Mouse (Mus musculus) hindbrain, postnatal 0 days (tissue): ENCODE results near the gene Wls. TPM values are rescaled to one million over a fixed set of nuclear protein-coding genes. Genes with fewer than 3 reads are reported as not detected.

Source experiments
- ATAC-seq: fragments of 200-750 bp; cut with Nextera tagmentation; 2 replicates; pipeline ENCODE4 v1.8.0; 2017; ENCODE audit warnings: mild to moderate bottlenecking, moderate TSS enrichment, moderate library complexity
- DNase-seq: peaks from one replicate; pipeline ENCODE4 v3.0.0-alpha.2; 2015; ENCODE audit warnings: low spot score
- H3K27ac ChIP-seq: fragments of 300-500 bp; sonication (generic); 2 replicates; pipeline ENCODE4 v1.5.1; 2014; ENCODE audit warnings: mild to moderate bottlenecking
- H3K27me3 ChIP-seq: fragments of 300-500 bp; sonication (generic); 2 replicates; pipeline ENCODE4 v1.6.1; 2014; ENCODE audit warnings: low read length, mixed read lengths; ENCODE audit not compliant: insufficient read depth
- H3K36me3 ChIP-seq: fragments of 300-500 bp; sonication (generic); 2 replicates; pipeline ENCODE4 v1.6.1; 2014; ENCODE audit warnings: low read length, mixed read lengths; ENCODE audit not compliant: insufficient read depth
- H3K4me1 ChIP-seq: fragments of 300-500 bp; sonication (generic); 2 replicates; pipeline ENCODE4 v1.6.1; 2014; ENCODE audit warnings: antibody characterized with exemption, low read length, mixed read lengths; ENCODE audit not compliant: insufficient read depth
- H3K4me2 ChIP-seq: fragments of 300-500 bp; sonication (generic); 2 replicates; pipeline ENCODE4 v1.6.1; 2014; ENCODE audit warnings: low read depth, mild to moderate bottlenecking, low read length, moderate library complexity, mixed read lengths
- H3K4me3 ChIP-seq: fragments of 300-500 bp; sonication (generic); 2 replicates; pipeline ENCODE4 v1.5.1; 2014; ENCODE audit warnings: low read length
- H3K9ac ChIP-seq: fragments of 300-500 bp; sonication (generic); replicated peaks from 2 replicates; pipeline ENCODE4 v1.6.1; 2014; ENCODE audit warnings: mild to moderate bottlenecking, low read length, moderate library complexity, mixed read lengths
- H3K9me3 ChIP-seq: fragments of 300-500 bp; sonication (generic); 2 replicates; pipeline ENCODE4 v1.6.1; 2016; ENCODE audit warnings: low read length, mixed read lengths
- CTCF ChIP-seq: IDR thresholded peaks from 2 replicates; pipeline ENCODE4 v1.5.1; 2016; ENCODE audit warnings: antibody characterized with exemption, control low read depth, low read depth
- WGBS: fragments of 180-500 bp; shearing (Covaris S2); extraction: QIAGEN DNeasy Blood & Tissue Kit; methylation state at CpG from one replicate; pipeline ENCODE4 v1.1.7; 2014; 5-methylcytosine and 5-hydroxymethylcytosine counted together
- polyA plus RNA-seq: library from polyadenylated mRNA; unstranded; fragments of >200 nt; fragmentation: Nextera tagmentation; extraction: Ambion mirVana; gene quantifications from 2 replicates; pipeline ENCODE4 v1.2.1, GENCODE M21; 2015
- total RNA-seq: library from RNA; depleted of rRNA; stranded (reverse); fragments of >200 nt; gene quantifications from 2 replicates; pipeline ENCODE4 v1.2.3, GENCODE M21; 2014

Gene Wls
- total and polyA plus RNA-seq, 2 experiments from 2014 or later, result 41.3 to 57.3 TPM

GRCm38 (mm10) chr3:159847410-159848016, 8.0 kb downstream of the Wls start:
- no peak overlapping the region for H3K9ac ChIP-seq
- no peak overlapping the region for H3K4me3 ChIP-seq
- H3K27me3 ChIP-seq, result no peaks in the 10 kb centered on the region
- no peak for DNase-seq
- no peak for ATAC-seq
- no peaks in the 10 kb centered on the region; the same call in 1 of the 2 replicates for H3K4me1 ChIP-seq
- H3K27ac ChIP-seq, result no peak overlapping the region
- H3K36me3 ChIP-seq, result no peaks in the 10 kb centered on the region
- no peak overlapping the region for H3K4me2 ChIP-seq
- no peaks in the 10 kb centered on the region for H3K9me3 ChIP-seq
- no peak for TF ChIP-seq CTCF
- WGBS, result 79% methylated on average over 2 of the region's 2 CpGs

GRCm38 (mm10) chr3:159848156-159848555, 8.7 kb downstream of the Wls start:
- no peak overlapping the region for H3K4me2 ChIP-seq
- DNase-seq (no peak), ATAC-seq (no peak)
- H3K27ac ChIP-seq, result no peak overlapping the region
- no peak overlapping the region for H3K4me3 ChIP-seq
- no peaks in the 10 kb centered on the region; the same call in 1 of the 2 replicates for H3K4me1 ChIP-seq
- no peaks in the 10 kb centered on the region for H3K27me3 ChIP-seq
- no peaks in the 10 kb centered on the region for H3K9me3 ChIP-seq
- H3K36me3 ChIP-seq, result no peaks in the 10 kb centered on the region
- H3K9ac ChIP-seq, result no peak overlapping the region
- no peak for TF ChIP-seq CTCF

GRCm38 (mm10) chr3:159851476-159851875, 12.0 kb downstream of the Wls start:
- Histone ChIP-seq H3K27me3 (no peaks in the 10 kb centered on the region), H3K36me3 (no peaks in the 10 kb centered on the region), H3K4me3 (no peak overlapping the region), H3K9ac (no peak overlapping the region), H3K4me2 (0 out of 2 replicates have a peak overlapping the region, but pooled peaks have one; percentile 13), H3K4me1 (no peaks in the 10 kb centered on the region; the same call in 1 of the 2 replicates), H3K9me3 (no peaks in the 10 kb centered on the region), H3K27ac (no peak overlapping the region)
- no peak for TF ChIP-seq CTCF
- DNase-seq, result peak; percentile 51
- peak; percentile 84 for ATAC-seq
- 29% methylated on average over 2 of the region's 2 CpGs for WGBS

GRCm38 (mm10) chr3:159851980-159852379, 12.5 kb downstream of the Wls start:
- ATAC-seq, result peak; percentile 90
- 20% methylated on average over 2 of the region's 2 CpGs for WGBS
- H3K4me1 ChIP-seq, result no peaks in the 10 kb centered on the region; the same call in 1 of the 2 replicates

GRCm38 (mm10) chr3:159857112-159857511, 17.6 kb downstream of the Wls start:
- DNase-seq (no peak), ATAC-seq (no peak)
- WGBS, result 44% methylated on average over 1 of the region's 1 CpGs
- Histone ChIP-seq H3K4me3 (no peak overlapping the region), H3K9me3 (no peaks in the 10 kb centered on the region), H3K4me1 (no peaks in the 10 kb centered on the region), H3K27me3 (no peaks in the 10 kb centered on the region), H3K27ac (no peak overlapping the region), H3K9ac (no peak overlapping the region), H3K36me3 (no peaks in the 10 kb centered on the region), H3K4me2 (no peak overlapping the region)
- no peak for TF ChIP-seq CTCF

More at GRCm38 (mm10) chr3:159851980-159852379, 12.5 kb downstream of the Wls start:
- Histone ChIP-seq H3K9me3 (no peaks in the 10 kb centered on the region), H3K36me3 (no peaks in the 10 kb centered on the region), H3K27me3 (no peaks in the 10 kb centered on the region), H3K27ac (no peak overlapping the region), H3K9ac (no peak overlapping the region), H3K4me3 (no peak overlapping the region), H3K4me2 (no peak overlapping the region)
- peak; percentile 65 for DNase-seq
- TF ChIP-seq CTCF, result no peak

GRCm38 (mm10) chr3:159865691-159866090, 26.2 kb downstream of the Wls start:
- Histone ChIP-seq H3K27ac (no peak overlapping the region), H3K4me1 (no peaks in the 10 kb centered on the region), H3K36me3 (no peaks in the 10 kb centered on the region), H3K4me2 (no peak overlapping the region), H3K9me3 (no peaks in the 10 kb centered on the region), H3K4me3 (no peak overlapping the region), H3K27me3 (no peaks in the 10 kb centered on the region), H3K9ac (no peak overlapping the region)
- no peak for TF ChIP-seq CTCF
- ATAC-seq (no peak), DNase-seq (no peak)
- WGBS, result 93% methylated on average over 1 of the region's 1 CpGs

- no peaks in the 10 kb centered on the region for H3K4me1 ChIP-seq
- ATAC-seq, result no peak
Measured at GRCm38 (mm10) chr3:159878983-159879382, 39.5 kb downstream of the Wls start.

More at GRCm38 (mm10) chr3:159878983-159879382, 39.5 kb downstream of the Wls start:
- no peak overlapping the region for H3K27ac ChIP-seq
- no peak overlapping the region for H3K4me3 ChIP-seq
- no peaks in the 10 kb centered on the region for H3K9me3 ChIP-seq
- peak; percentile 15 for DNase-seq
- no peaks in the 10 kb centered on the region for H3K36me3 ChIP-seq
- no peak overlapping the region for H3K4me2 ChIP-seq
- TF ChIP-seq CTCF, result no peak
- no peaks in the 10 kb centered on the region for H3K27me3 ChIP-seq
- H3K9ac ChIP-seq, result no peak overlapping the region
